Mouse (Mus musculus): Measurements from ENCODE around the gene A930033H14Rik.

GRCm38 (mm10) chr10:69187773-69188443 lies 25.0 kb downstream of the A930033H14Rik start:
- no peak for TF ChIP-seq CTCF (IDR thresholded peaks at IDR 0.05; ENCODE audit: borderline replicate concordance, insufficient read depth, low read length)
- TF ChIP-seq POLR2A (IDR thresholded peaks at IDR 0.05; ENCODE audit: low read depth, low read length), result no peak

Measured in embryonic fibroblast, embryonic 13.5 days (primary cell).